Comparison of ENCODE assay signal across 10 mouse cellular contexts in the genomic region with DNA sequence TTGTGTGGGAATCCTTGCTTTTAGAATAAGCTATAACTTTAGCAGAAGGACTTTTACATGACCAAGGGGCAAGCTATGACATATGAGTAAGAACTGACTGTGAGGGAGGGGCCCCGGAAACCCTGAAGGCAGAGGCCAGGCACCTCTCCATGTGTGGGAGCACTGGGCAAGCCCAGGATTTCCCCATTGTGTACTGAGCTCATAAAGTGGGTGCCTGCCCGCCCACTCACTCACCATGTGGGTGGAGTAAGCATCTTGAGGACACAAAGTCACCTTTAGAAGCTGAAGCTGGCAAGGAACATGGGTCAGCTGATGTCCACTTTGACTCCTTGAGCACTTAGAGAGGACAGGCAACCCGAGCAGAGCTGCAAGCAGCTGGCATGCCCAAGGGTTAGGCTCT.
"Had no signal": no experiment of that assay in that cellular context is flagged by ENCODE, and none has a peak within 500 bp of the region (broad histone marks: within the 10 kb centered on the region; RNA-seq: fewer than 3 reads in every experiment).

No protein-coding gene starts in this region.

- H3K4me1 ChIP-seq: limb, embryonic 15.5 days; liver, embryonic 12.5 days; midbrain, embryonic 10.5 days had no signal

- H3K27ac ChIP-seq: limb, embryonic 15.5 days; liver, embryonic 12.5 days; midbrain, embryonic 10.5 days had no signal

- ATAC-seq: liver, embryonic 12.5 days; midbrain, embryonic 16.5 days had no signal

- H3K9ac ChIP-seq: limb, embryonic 15.5 days; liver, embryonic 12.5 days had no signal

- H3K4me2 ChIP-seq: limb, embryonic 15.5 days; liver, embryonic 12.5 days had no signal

- DNase-seq: kidney, adult 11 months; kidney, postnatal 25 days; right cerebral cortex, adult 18-20 months; right cerebral cortex, postnatal 25 days; thymus, adult 18-20 months; thymus, postnatal 25 days had no signal

- H3K36me3 ChIP-seq: limb, embryonic 15.5 days; liver, embryonic 12.5 days; midbrain, embryonic 10.5 days had no signal

- H3K4me3 ChIP-seq: limb, embryonic 15.5 days; liver, embryonic 12.5 days; midbrain, embryonic 10.5 days had no signal

- H3K9me3 ChIP-seq: limb, embryonic 15.5 days; liver, embryonic 12.5 days; midbrain, embryonic 10.5 days had no signal

- H3K27me3 ChIP-seq: limb, embryonic 15.5 days; liver, embryonic 12.5 days had no signal
